ENCODE assay signal across 14 mouse cellular contexts in the genomic region with DNA sequence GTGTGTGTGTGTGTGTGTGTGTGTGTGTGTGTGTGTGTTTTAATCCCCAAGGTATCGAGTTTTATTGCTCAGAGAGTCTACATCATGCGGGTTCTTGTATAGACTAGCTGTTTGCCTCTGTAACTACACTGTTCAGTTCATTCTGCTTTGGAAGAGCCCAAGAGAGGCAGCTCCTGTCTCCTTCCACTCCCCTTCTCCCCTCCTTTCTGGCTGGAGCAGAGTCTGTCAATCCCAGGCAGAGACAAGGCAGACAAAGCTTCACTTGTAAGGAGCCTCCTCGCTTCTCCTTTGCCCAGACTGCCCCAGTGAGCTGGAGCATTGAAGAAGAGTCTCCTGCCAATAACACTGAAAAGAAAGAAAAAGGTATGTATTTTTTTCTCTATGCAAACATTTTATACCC. TPM values are rescaled to one million over a fixed set of nuclear protein-coding genes. Genes with fewer than 3 reads are reported as not detected.
DNase-seq lines count a peak whose midpoint lies in the region; ATAC-seq lines count a peak whose summit lies in the region.
"Had no signal": no experiment of that assay in that cellular context is flagged by ENCODE, and none has a peak within 500 bp of the region (broad histone marks: within the 10 kb centered on the region; RNA-seq: fewer than 3 reads in every experiment).

TSS of gene Scrg1 (plus strand) at position 159 of the 400 bp plus-strand sequence.

- H3K4me1 ChIP-seq in forebrain, embryonic 14.5 days (ENCODE audit: control insufficient read depth, insufficient read depth, low read length): peaks cover 3% of the 10 kb centered on the region; the same call in 1 of the 2 replicates
- no peaks in the 10 kb centered on the region for H3K4me1 ChIP-seq in forebrain, embryonic 11.5 days (replicated peaks; ENCODE audit: control insufficient read depth, insufficient read depth, low read length)
- no peaks in the 10 kb centered on the region for H3K4me1 ChIP-seq in midbrain, embryonic 15.5 days
- H3K4me1 ChIP-seq: intestine, embryonic 15.5 days had no signal

- peak; percentile 1 for DNase-seq in forebrain, embryonic 14.5 days (ENCODE audit: low spot score)
- DNase-seq in forebrain, embryonic 11.5 days (ENCODE audit: low spot score): no peak
- no peak for DNase-seq in left cerebral cortex, adult 18-20 months (ENCODE audit: low spot score in 2 of 2)
- DNase-seq in left cerebral cortex, adult 11 months (ENCODE audit: low spot score): no peak
- DNase-seq in layer of hippocampus, postnatal 36 days: peak in 1 of 2 experiments; percentile 14
- DNase-seq in gastrocnemius, adult 8-10 months (ENCODE audit: low spot score in 2 of 2): no peak
- DNase-seq in spleen, postnatal 4 days (ENCODE audit: low spot score in 2 of 2): no peak
- DNase-seq: thymus, postnatal 25 days had no signal

- no peak for ATAC-seq in forebrain, embryonic 14.5 days
- no peak for ATAC-seq in forebrain, embryonic 11.5 days (replicated peaks; ENCODE audit: low FRiP score)
- 0 out of 2 replicates have a peak, but pooled peaks have one; percentile 60 for ATAC-seq in midbrain, embryonic 15.5 days (replicated peaks)
- ATAC-seq: intestine, embryonic 15.5 days; lung, postnatal 0 days had no signal

- WGBS in forebrain, embryonic 14.5 days: 82% methylated on average over 3 of the region's 3 CpGs
- 81% methylated on average over 3 of the region's 3 CpGs for WGBS in forebrain, embryonic 11.5 days
- 70% methylated on average over 3 of the region's 3 CpGs for WGBS in midbrain, embryonic 15.5 days

- H3K9me3 ChIP-seq in forebrain, embryonic 14.5 days (replicated peaks; ENCODE audit: control insufficient read depth, low read length): no peaks in the 10 kb centered on the region; the same call in 1 of the 2 replicates
- no peaks in the 10 kb centered on the region for H3K9me3 ChIP-seq in forebrain, embryonic 11.5 days (ENCODE audit: control insufficient read depth, low read length)
- no peaks in the 10 kb centered on the region for H3K9me3 ChIP-seq in midbrain, embryonic 15.5 days
- H3K9me3 ChIP-seq: G1E; heart, embryonic 15.5 days; intestine, embryonic 15.5 days had no signal

- H3K27ac ChIP-seq in forebrain, embryonic 14.5 days (ENCODE audit: low read depth, low read length): 0 out of 2 replicates have a peak within 1 kb of the TSS, but pooled peaks have one; percentile 11
- no peak within 1 kb of the TSS for H3K27ac ChIP-seq in forebrain, embryonic 11.5 days (ENCODE audit: low read depth, low read length)
- no peak within 1 kb of the TSS for H3K27ac ChIP-seq in midbrain, embryonic 15.5 days
- H3K27ac ChIP-seq: heart, embryonic 15.5 days; intestine, embryonic 15.5 days had no signal

- H3K4me3 ChIP-seq in forebrain, embryonic 14.5 days (ENCODE audit: low read depth, low read length): no peak within 1 kb of the TSS
- H3K4me3 ChIP-seq in forebrain, embryonic 11.5 days (ENCODE audit: low read depth, low read length): no peak within 1 kb of the TSS
- H3K4me3 ChIP-seq in midbrain, embryonic 15.5 days: no peak within 1 kb of the TSS
- H3K4me3 ChIP-seq: heart, embryonic 15.5 days; intestine, embryonic 15.5 days had no signal

- no peak within 1 kb of the TSS for H3K9ac ChIP-seq in forebrain, embryonic 14.5 days (ENCODE audit: low read length)
- no peak within 1 kb of the TSS for H3K9ac ChIP-seq in forebrain, embryonic 11.5 days (ENCODE audit: low read length)
- no peak within 1 kb of the TSS for H3K9ac ChIP-seq in midbrain, embryonic 15.5 days
- H3K9ac ChIP-seq: heart, embryonic 15.5 days; intestine, embryonic 15.5 days had no signal

- no peaks in the 10 kb centered on the region for H3K27me3 ChIP-seq in forebrain, embryonic 14.5 days (replicated peaks; ENCODE audit: control insufficient read depth, insufficient read depth, low read length)
- H3K27me3 ChIP-seq in forebrain, embryonic 11.5 days (ENCODE audit: control insufficient read depth, insufficient read depth, low read length): no peaks in the 10 kb centered on the region
- H3K27me3 ChIP-seq in midbrain, embryonic 15.5 days (replicated peaks): no peaks in the 10 kb centered on the region
- H3K27me3 ChIP-seq: heart, embryonic 15.5 days; intestine, embryonic 15.5 days had no signal

- H3K4me2 ChIP-seq in forebrain, embryonic 14.5 days (ENCODE audit: low read length): no peak within 1 kb of the TSS
- no peak within 1 kb of the TSS for H3K4me2 ChIP-seq in forebrain, embryonic 11.5 days (ENCODE audit: low read depth, low read length, severe bottlenecking)
- H3K4me2 ChIP-seq in midbrain, embryonic 15.5 days: no peak within 1 kb of the TSS
- H3K4me2 ChIP-seq: heart, embryonic 15.5 days; intestine, embryonic 15.5 days had no signal

- no peaks in the 10 kb centered on the region for H3K36me3 ChIP-seq in forebrain, embryonic 14.5 days (ENCODE audit: control insufficient read depth, insufficient read depth, low read length)
- H3K36me3 ChIP-seq in forebrain, embryonic 11.5 days (ENCODE audit: control insufficient read depth, insufficient read depth, low read length): no peaks in the 10 kb centered on the region
- no peaks in the 10 kb centered on the region for H3K36me3 ChIP-seq in midbrain, embryonic 15.5 days (replicated peaks)
- H3K36me3 ChIP-seq: G1E; heart, embryonic 15.5 days; intestine, embryonic 15.5 days had no signal

RNA-seq across cellular contexts. Expression of gene Scrg1, which starts in this region (rescaled TPM):
- 6.9 and 10.1 TPM in 2 replicates for polyA plus RNA-seq in forebrain, embryonic 14.5 days (2014; fragmentation: Nextera tagmentation; extraction: Ambion mirVana)
- not detected in 2 replicates for polyA plus RNA-seq in forebrain, embryonic 11.5 days (2014; fragmentation: Nextera tagmentation; extraction: Ambion mirVana)
- total RNA-seq in left cerebral cortex, adult 18-20 months (2021): 10 to 100 TPM; 33.4 to 47.5 TPM
- total RNA-seq in layer of hippocampus, postnatal 36 days (2021): 10 to 100 TPM; 60.1 to 68.7 TPM
- polyA plus RNA-seq in midbrain, embryonic 15.5 days (2015; fragmentation: Nextera tagmentation; extraction: Ambion mirVana): 8.1 and 8.5 TPM in 2 replicates
- total RNA-seq in gastrocnemius, adult 8-10 months (2022): not detected
- total RNA-seq: G1E; liver, adult 2 months had no signal
- polyA plus RNA-seq: G1E; liver, adult 2 months had no signal

Comparison
In these comparisons a context has a peak if more than half of its experiments do, and no peak if none do; other contexts are left out.
1. RNA of gene Scrg1 (total RNA-seq): 60.1 to 68.7 TPM in layer of hippocampus, postnatal 36 days and 33.4 to 47.5 TPM in left cerebral cortex, adult 18-20 months; not detected in gastrocnemius, adult 8-10 months; every median in the first group is over 10 times any median in the second.